Mouse (Mus musculus): ENCODE measurements at regions not wholly inside any gene's neighbourhood (a gene's known extent, or its start where the extent isn't known, plus 50 kb on each side); places are given as distances from the start of the nearest gene placed in this dataset.

- Histone ChIP-seq H3K4me1 (ENCODE audit: control insufficient read depth, insufficient read depth, low read length) (peaks cover 4% of the 10 kb centered on the region), H3K9ac (ENCODE audit: low read depth, low read length) (no peak overlapping the region), H3K36me3 (ENCODE audit: control insufficient read depth, insufficient read depth, low read length) (no peaks in the 10 kb centered on the region), H3K4me2 (no peak overlapping the region), H3K27me3 (ENCODE audit: control insufficient read depth, insufficient read depth, low read length) (no peaks in the 10 kb centered on the region), H3K4me3 (ENCODE audit: low read depth, low read length) (no peak overlapping the region), H3K9me3 (replicated peaks; ENCODE audit: control insufficient read depth, low read length) (no peaks in the 10 kb centered on the region), H3K27ac (ENCODE audit: low read depth, low read length) (no peak overlapping the region)
- WGBS (ENCODE audit: insufficient replicate concordance): 87% methylated on average over 7 of the region's 7 CpGs
- ATAC-seq (replicated peaks; ENCODE audit: insufficient number of reproducible peaks, low FRiP score, low TSS enrichment): no peak
These were observed 290.1 kb upstream of the Zfp637 start for GRCm38 (mm10) chr6:117550930-117551329.

- H3K9me3 ChIP-seq (replicated peaks; ENCODE audit: control insufficient read depth, low read length): no peaks in the 10 kb centered on the region
- H3K27ac ChIP-seq (ENCODE audit: low read depth, low read length): peak overlapping the region; percentile 46; the same call in 1 of the 2 replicates
- ATAC-seq (replicated peaks; ENCODE audit: insufficient number of reproducible peaks, low FRiP score, low TSS enrichment): peak; percentile 52; the same call in 1 of the 2 replicates
- H3K36me3 ChIP-seq (ENCODE audit: control insufficient read depth, insufficient read depth, low read length): no peaks in the 10 kb centered on the region
- H3K4me3 ChIP-seq (ENCODE audit: low read depth, low read length): no peak overlapping the region
- no peak overlapping the region for H3K9ac ChIP-seq (ENCODE audit: low read depth, low read length)
- 16% methylated on average over 6 of the region's 6 CpGs for WGBS (ENCODE audit: insufficient replicate concordance)
- H3K27me3 ChIP-seq (ENCODE audit: control insufficient read depth, insufficient read depth, low read length): no peaks in the 10 kb centered on the region
- H3K4me2 ChIP-seq: no peak overlapping the region
- H3K4me1 ChIP-seq (ENCODE audit: control insufficient read depth, insufficient read depth, low read length): peaks cover 4% of the 10 kb centered on the region
These were observed 288.8 kb upstream of the Zfp637 start for GRCm38 (mm10) chr6:117552006-117552667.

DNA sequence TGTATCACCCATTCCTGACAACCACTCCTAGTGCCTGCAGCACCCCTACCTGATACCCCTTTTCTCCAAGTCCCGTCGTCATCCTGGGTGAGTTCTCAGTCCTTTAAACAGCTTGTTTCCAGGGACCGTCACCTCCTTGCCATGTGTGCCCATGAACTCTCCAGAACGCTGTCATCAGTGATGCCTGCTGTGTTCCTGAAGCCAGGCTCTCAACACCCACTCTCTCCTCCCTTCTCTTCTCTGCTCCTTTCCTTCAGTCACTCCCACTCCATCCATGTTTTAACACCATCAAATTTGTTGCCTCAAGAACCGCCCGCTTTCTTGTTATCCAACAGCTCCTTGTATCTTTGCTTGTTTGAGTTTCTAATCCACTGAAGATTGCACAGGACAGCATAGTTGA is 277.8 kb upstream of the Zfp637 start:
- H3K9ac ChIP-seq (ENCODE audit: low read depth, low read length): no peak overlapping the region
- H3K36me3 ChIP-seq (ENCODE audit: control insufficient read depth, insufficient read depth, low read length): no peaks in the 10 kb centered on the region
- peaks cover 25% of the 10 kb centered on the region for H3K4me1 ChIP-seq (ENCODE audit: control insufficient read depth, insufficient read depth, low read length)
- WGBS (ENCODE audit: insufficient replicate concordance): 59% methylated on average over 6 of the region's 6 CpGs
- no peak for ATAC-seq (replicated peaks; ENCODE audit: insufficient number of reproducible peaks, low FRiP score, low TSS enrichment)
- no peak overlapping the region for H3K4me3 ChIP-seq (ENCODE audit: low read depth, low read length)
- H3K4me2 ChIP-seq: no peak overlapping the region
- no peaks in the 10 kb centered on the region for H3K9me3 ChIP-seq (replicated peaks; ENCODE audit: control insufficient read depth, low read length)
- peaks cover 4% of the 10 kb centered on the region for H3K27me3 ChIP-seq (ENCODE audit: control insufficient read depth, insufficient read depth, low read length)
- H3K27ac ChIP-seq (ENCODE audit: low read depth, low read length): no peak overlapping the region

DNA sequence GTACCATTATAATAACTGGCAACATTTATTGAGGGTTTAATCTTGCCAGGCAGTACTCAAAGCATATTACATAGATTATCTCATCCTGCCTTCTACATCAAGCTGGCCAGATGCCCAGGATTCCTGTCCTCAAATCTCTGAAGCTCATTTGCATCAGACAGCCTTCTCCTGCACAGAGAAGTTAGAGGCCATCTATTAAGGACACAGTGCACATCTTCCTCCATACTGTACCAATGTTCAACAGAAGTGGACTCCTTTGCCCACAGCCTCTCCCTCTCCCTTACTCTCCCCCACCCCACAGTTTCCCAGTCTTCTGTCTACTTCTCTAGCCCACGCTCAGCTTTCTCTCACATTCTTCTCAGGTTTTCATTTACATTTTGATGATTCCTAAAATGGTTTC is 277.3 kb upstream of the Zfp637 start:
- 77% methylated on average over 1 of the region's 1 CpGs for WGBS (ENCODE audit: insufficient replicate concordance)
- Histone ChIP-seq H3K4me2 (no peak overlapping the region), H3K9me3 (replicated peaks; ENCODE audit: control insufficient read depth, low read length) (no peaks in the 10 kb centered on the region), H3K36me3 (ENCODE audit: control insufficient read depth, insufficient read depth, low read length) (no peaks in the 10 kb centered on the region), H3K4me3 (ENCODE audit: low read depth, low read length) (no peak overlapping the region), H3K9ac (ENCODE audit: low read depth, low read length) (no peak overlapping the region), H3K4me1 (ENCODE audit: control insufficient read depth, insufficient read depth, low read length) (peaks cover 25% of the 10 kb centered on the region), H3K27ac (ENCODE audit: low read depth, low read length) (no peak overlapping the region), H3K27me3 (ENCODE audit: control insufficient read depth, insufficient read depth, low read length) (peaks cover 4% of the 10 kb centered on the region)
- no peak for ATAC-seq (replicated peaks; ENCODE audit: insufficient number of reproducible peaks, low FRiP score, low TSS enrichment)

- Histone ChIP-seq H3K27me3 (ENCODE audit: control insufficient read depth, insufficient read depth, low read length) (peaks cover 7% of the 10 kb centered on the region), H3K4me3 (ENCODE audit: low read depth, low read length) (no peak overlapping the region), H3K36me3 (ENCODE audit: control insufficient read depth, insufficient read depth, low read length) (no peaks in the 10 kb centered on the region), H3K9me3 (replicated peaks; ENCODE audit: control insufficient read depth, low read length) (no peaks in the 10 kb centered on the region), H3K4me1 (ENCODE audit: control insufficient read depth, insufficient read depth, low read length) (peaks cover 25% of the 10 kb centered on the region), H3K9ac (ENCODE audit: low read depth, low read length) (no peak overlapping the region), H3K4me2 (no peak overlapping the region), H3K27ac (ENCODE audit: low read depth, low read length) (no peak overlapping the region)
- peak; percentile 14; the same call in 1 of the 2 replicates for ATAC-seq (replicated peaks; ENCODE audit: insufficient number of reproducible peaks, low FRiP score, low TSS enrichment)
- WGBS (ENCODE audit: insufficient replicate concordance): 25% methylated on average over 6 of the region's 6 CpGs
These were observed 274.2 kb upstream of the Zfp637 start for GRCm38 (mm10) chr6:117566786-117567185.

DNA sequence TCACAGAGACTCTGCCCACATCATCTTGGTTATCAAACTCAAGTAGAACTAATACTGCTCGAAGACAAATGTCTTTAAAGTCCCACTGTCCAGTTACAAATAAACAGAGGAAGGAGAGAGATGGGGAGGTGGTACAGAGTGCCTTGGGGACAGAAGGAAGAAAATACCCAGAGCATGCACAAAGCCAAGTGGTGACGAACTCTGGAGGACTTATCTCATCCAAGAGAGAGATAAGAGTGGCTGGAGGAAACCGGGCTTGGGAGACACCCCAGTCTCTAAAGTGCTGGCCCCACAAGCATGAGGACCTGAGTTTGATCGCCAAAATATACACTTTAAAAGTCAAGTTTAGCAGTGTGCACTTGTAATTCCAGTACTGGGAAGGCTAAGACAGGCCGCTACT is 273.3 kb upstream of the Zfp637 start:
- no peak for ATAC-seq (replicated peaks; ENCODE audit: insufficient number of reproducible peaks, low FRiP score, low TSS enrichment)
- H3K4me3 ChIP-seq (ENCODE audit: low read depth, low read length): no peak overlapping the region
- peaks cover 25% of the 10 kb centered on the region for H3K4me1 ChIP-seq (ENCODE audit: control insufficient read depth, insufficient read depth, low read length)
- no peak overlapping the region for H3K4me2 ChIP-seq
- no peaks in the 10 kb centered on the region for H3K36me3 ChIP-seq (ENCODE audit: control insufficient read depth, insufficient read depth, low read length)
- no peak overlapping the region for H3K27ac ChIP-seq (ENCODE audit: low read depth, low read length)
- WGBS (ENCODE audit: insufficient replicate concordance): 26% methylated on average over 5 of the region's 5 CpGs
- no peak overlapping the region for H3K9ac ChIP-seq (ENCODE audit: low read depth, low read length)
- peaks cover 7% of the 10 kb centered on the region for H3K27me3 ChIP-seq (ENCODE audit: control insufficient read depth, insufficient read depth, low read length)
- H3K9me3 ChIP-seq (replicated peaks; ENCODE audit: control insufficient read depth, low read length): no peaks in the 10 kb centered on the region

DNA sequence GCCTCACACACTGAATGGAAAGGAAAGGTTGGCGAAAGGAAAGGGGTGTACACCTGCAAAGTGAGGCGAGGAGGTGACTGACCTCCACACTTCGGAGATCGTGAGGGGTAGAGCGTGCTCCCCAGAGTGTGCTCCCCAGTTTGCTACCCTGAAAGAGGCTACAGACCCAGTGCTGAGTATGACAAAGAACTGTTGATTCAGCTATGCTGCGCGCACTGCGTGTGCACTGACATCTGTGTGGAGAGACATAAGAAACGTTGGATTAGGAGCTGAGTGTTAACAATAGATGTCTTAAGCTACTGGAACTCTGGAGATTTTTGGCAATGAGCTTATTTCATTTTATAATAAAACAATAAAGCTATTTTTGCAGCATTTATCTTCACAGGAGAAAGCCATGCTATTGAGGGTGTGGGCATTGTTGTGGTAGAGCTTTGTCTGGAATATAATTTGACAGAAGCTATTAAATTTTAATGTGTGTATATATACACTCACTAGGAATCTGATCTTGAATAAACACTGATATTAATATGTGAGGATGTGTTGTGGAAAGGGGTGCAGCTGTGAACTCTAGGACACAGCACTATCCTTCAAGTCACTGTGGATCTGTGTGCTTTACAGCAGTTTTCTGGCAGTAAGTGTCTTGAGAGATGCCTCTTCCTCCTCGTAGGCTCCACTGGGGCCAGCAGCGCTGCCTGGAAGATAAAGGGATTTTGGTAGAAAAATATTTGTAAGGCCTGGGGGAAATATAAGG is 271.2 kb upstream of the Zfp637 start:
- WGBS (ENCODE audit: insufficient replicate concordance): 77% methylated on average over 11 of the region's 11 CpGs
- H3K36me3 ChIP-seq (ENCODE audit: control insufficient read depth, insufficient read depth, low read length): no peaks in the 10 kb centered on the region
- ATAC-seq (replicated peaks; ENCODE audit: insufficient number of reproducible peaks, low FRiP score, low TSS enrichment): no peak

GRCm38 (mm10) chr6:117570346-117570745 is 270.6 kb upstream of the Zfp637 start:
- Histone ChIP-seq H3K27ac (ENCODE audit: low read depth, low read length) (no peak overlapping the region), H3K36me3 (ENCODE audit: control insufficient read depth, insufficient read depth, low read length) (no peaks in the 10 kb centered on the region), H3K4me3 (ENCODE audit: low read depth, low read length) (no peak overlapping the region), H3K27me3 (ENCODE audit: control insufficient read depth, insufficient read depth, low read length) (peaks cover 7% of the 10 kb centered on the region), H3K9ac (ENCODE audit: low read depth, low read length) (no peak overlapping the region), H3K4me2 (no peak overlapping the region), H3K4me1 (ENCODE audit: control insufficient read depth, insufficient read depth, low read length) (peaks cover 29% of the 10 kb centered on the region), H3K9me3 (replicated peaks; ENCODE audit: control insufficient read depth, low read length) (no peaks in the 10 kb centered on the region)
- no peak for ATAC-seq (replicated peaks; ENCODE audit: insufficient number of reproducible peaks, low FRiP score, low TSS enrichment)
- WGBS (ENCODE audit: insufficient replicate concordance): 69% methylated on average over 7 of the region's 7 CpGs

More for the DNA sequence above, 271.2 kb upstream of the Zfp637 start:
- H3K4me1 ChIP-seq (ENCODE audit: control insufficient read depth, insufficient read depth, low read length): peaks cover 29% of the 10 kb centered on the region
- H3K27ac ChIP-seq (ENCODE audit: low read depth, low read length): no peak overlapping the region
- no peak overlapping the region for H3K9ac ChIP-seq (ENCODE audit: low read depth, low read length)
- H3K27me3 ChIP-seq (ENCODE audit: control insufficient read depth, insufficient read depth, low read length): peaks cover 7% of the 10 kb centered on the region
- no peaks in the 10 kb centered on the region for H3K9me3 ChIP-seq (replicated peaks; ENCODE audit: control insufficient read depth, low read length)
- no peak overlapping the region for H3K4me3 ChIP-seq (ENCODE audit: low read depth, low read length)
- H3K4me2 ChIP-seq: no peak overlapping the region

Data from heart, embryonic 11.5 days (tissue).